Mouse (Mus musculus) intestine, embryonic 14.5 days (tissue): ENCODE data around the gene Zfp804b. TPM values are rescaled to one million over a fixed set of nuclear protein-coding genes. Genes with fewer than 3 reads are reported as not detected.

ENCODE experiments used
- ATAC-seq: fragments of 200-750 bp; cut with Nextera tagmentation; replicated peaks from 2 replicates; pipeline ENCODE4 v1.8.0; 2017; ENCODE audit warnings: low read depth, moderate number of reproducible peaks, moderate TSS enrichment, moderate library complexity; ENCODE audit not compliant: low FRiP score, low TSS enrichment
- DNase-seq: peaks from one replicate; pipeline ENCODE4 v3.0.0-alpha.2; 2018; ENCODE audit warnings: low spot score
- H3K27ac ChIP-seq: fragments of 300-500 bp; sonication (generic); 2 replicates; pipeline ENCODE4 v1.5.1; 2014; ENCODE audit warnings: low read depth, mild to moderate bottlenecking, control low read depth
- H3K27me3 ChIP-seq: fragments of 300-500 bp; sonication (generic); replicated peaks from 2 replicates; pipeline ENCODE4 v1.6.1; 2014; ENCODE audit warnings: low read length, control low read depth; ENCODE audit not compliant: control insufficient read depth, insufficient read depth
- H3K36me3 ChIP-seq: fragments of 300-500 bp; sonication (generic); 2 replicates; pipeline ENCODE4 v1.6.1; 2014; ENCODE audit warnings: low read length, control low read depth; ENCODE audit not compliant: control insufficient read depth, insufficient read depth
- H3K4me1 ChIP-seq: fragments of 300-500 bp; sonication (generic); replicated peaks from 2 replicates; pipeline ENCODE4 v1.6.1; 2014; ENCODE audit warnings: low read length, control low read depth, mixed read lengths; ENCODE audit not compliant: control insufficient read depth, insufficient read depth
- H3K4me2 ChIP-seq: fragments of 300-500 bp; sonication (generic); 2 replicates; pipeline ENCODE4 v1.6.1; 2014; ENCODE audit warnings: low read length
- H3K4me3 ChIP-seq: fragments of 300-500 bp; sonication (generic); 2 replicates; pipeline ENCODE4 v1.5.1; 2014; ENCODE audit warnings: low read depth, low read length, control low read depth, mixed read lengths
- H3K9ac ChIP-seq: fragments of 300-500 bp; sonication (generic); 2 replicates; pipeline ENCODE4 v1.6.1; 2014; ENCODE audit warnings: mild to moderate bottlenecking, low read length
- H3K9me3 ChIP-seq: fragments of 300-500 bp; sonication (generic); 2 replicates; pipeline ENCODE4 v1.6.1; 2016; ENCODE audit warnings: low read length, control low read depth; ENCODE audit not compliant: control insufficient read depth
- WGBS: fragments of 180-500 bp; shearing (Covaris S2); extraction: QIAGEN DNeasy Blood & Tissue Kit; methylation state at CpG from one replicate; pipeline ENCODE4 v1.1.7; 2014; 5-methylcytosine and 5-hydroxymethylcytosine counted together
- polyA plus RNA-seq: library from polyadenylated mRNA; unstranded; fragments of >200 nt; fragmentation: Nextera tagmentation; extraction: Ambion mirVana; gene quantifications from 2 replicates; pipeline ENCODE4 v1.2.1, GENCODE M21; 2014

Gene Zfp804b
- polyA plus RNA-seq, 1 experiment from 2014 or later: 0.05 TPM

GRCm38 (mm10) chr5:7177589-7177988 is 167.0 kb downstream of the Zfp804b start:
- ATAC-seq: no peak
- no peak for DNase-seq

GRCm38 (mm10) chr5:7139658-7140057 is 204.9 kb downstream of the Zfp804b start:
- no peak overlapping the region for H3K9ac ChIP-seq
- no peaks in the 10 kb centered on the region for H3K4me1 ChIP-seq
- DNase-seq: no peak
- H3K4me2 ChIP-seq: no peak overlapping the region
- H3K27me3 ChIP-seq: no peaks in the 10 kb centered on the region
- H3K9me3 ChIP-seq: no peaks in the 10 kb centered on the region
- H3K36me3 ChIP-seq: no peaks in the 10 kb centered on the region
- ATAC-seq: no peak
- H3K27ac ChIP-seq: no peak overlapping the region
- no peak overlapping the region for H3K4me3 ChIP-seq
- 69% methylated on average over 3 of the region's 3 CpGs for WGBS

More at GRCm38 (mm10) chr5:7177589-7177988, 167.0 kb downstream of the Zfp804b start:
- H3K27ac ChIP-seq: no peak overlapping the region
- H3K27me3 ChIP-seq: no peaks in the 10 kb centered on the region
- H3K9me3 ChIP-seq: no peaks in the 10 kb centered on the region
- no peaks in the 10 kb centered on the region for H3K36me3 ChIP-seq
- 90% methylated on average over 9 of the region's 9 CpGs for WGBS
- H3K4me1 ChIP-seq: no peaks in the 10 kb centered on the region
- no peak overlapping the region for H3K9ac ChIP-seq
- H3K4me3 ChIP-seq: no peak overlapping the region
- no peak overlapping the region for H3K4me2 ChIP-seq

- no peak for DNase-seq
- no peak overlapping the region for H3K9ac ChIP-seq
- no peaks in the 10 kb centered on the region for H3K9me3 ChIP-seq
- no peak overlapping the region for H3K4me3 ChIP-seq
- H3K36me3 ChIP-seq: no peaks in the 10 kb centered on the region
- no peak overlapping the region for H3K4me2 ChIP-seq
- H3K27me3 ChIP-seq: no peaks in the 10 kb centered on the region
- 51% methylated on average over 2 of the region's 2 CpGs for WGBS
- ATAC-seq: no peak
- no peaks in the 10 kb centered on the region for H3K4me1 ChIP-seq
- no peak overlapping the region for H3K27ac ChIP-seq
These were observed 242.2 kb downstream of the Zfp804b start for GRCm38 (mm10) chr5:7102387-7102786.

GRCm38 (mm10) chr5:7073936-7074631 is 270.5 kb downstream of the Zfp804b start:
- DNase-seq (no peak), ATAC-seq (no peak)
- WGBS: 77% methylated on average over 1 of the region's 1 CpGs
- H3K9ac ChIP-seq: no peak overlapping the region
- no peaks in the 10 kb centered on the region for H3K9me3 ChIP-seq
- no peak overlapping the region for H3K27ac ChIP-seq
- no peak overlapping the region for H3K4me3 ChIP-seq
- H3K4me1 ChIP-seq: no peaks in the 10 kb centered on the region
- H3K4me2 ChIP-seq: no peak overlapping the region
- no peaks in the 10 kb centered on the region for H3K36me3 ChIP-seq
- no peaks in the 10 kb centered on the region for H3K27me3 ChIP-seq

GRCm38 (mm10) chr5:7007468-7007867 is 337.1 kb downstream of the Zfp804b start:
- no peak for DNase-seq
- Histone ChIP-seq H3K27ac (no peak overlapping the region), H3K27me3 (no peaks in the 10 kb centered on the region), H3K9me3 (no peaks in the 10 kb centered on the region), H3K36me3 (no peaks in the 10 kb centered on the region), H3K4me1 (no peaks in the 10 kb centered on the region), H3K4me3 (no peak overlapping the region), H3K4me2 (no peak overlapping the region), H3K9ac (no peak overlapping the region)
- no peak for ATAC-seq
- 56% methylated on average over 3 of the region's 3 CpGs for WGBS

GRCm38 (mm10) chr5:6983993-6984392 is 360.6 kb downstream of the Zfp804b start:
- no peaks in the 10 kb centered on the region for H3K36me3 ChIP-seq
- H3K27ac ChIP-seq: no peak overlapping the region
- no peaks in the 10 kb centered on the region for H3K27me3 ChIP-seq
- ATAC-seq: no peak
- H3K9me3 ChIP-seq: no peaks in the 10 kb centered on the region
- H3K9ac ChIP-seq: no peak overlapping the region
- H3K4me1 ChIP-seq: no peaks in the 10 kb centered on the region
- H3K4me2 ChIP-seq: no peak overlapping the region
- 87% methylated on average over 4 of the region's 4 CpGs for WGBS
- DNase-seq: no peak
- no peak overlapping the region for H3K4me3 ChIP-seq

- H3K4me3 ChIP-seq: no peak overlapping the region
- DNase-seq: no peak
- no peak overlapping the region for H3K27ac ChIP-seq
- H3K36me3 ChIP-seq: no peaks in the 10 kb centered on the region
- WGBS: 72% methylated on average over 1 of the region's 1 CpGs
- ATAC-seq: no peak
- H3K4me2 ChIP-seq: no peak overlapping the region
- no peaks in the 10 kb centered on the region for H3K27me3 ChIP-seq
- no peaks in the 10 kb centered on the region for H3K9me3 ChIP-seq
- no peak overlapping the region for H3K9ac ChIP-seq
- H3K4me1 ChIP-seq: no peaks in the 10 kb centered on the region
These were observed 409.7 kb downstream of the Zfp804b start for GRCm38 (mm10) chr5:6934837-6935236.

GRCm38 (mm10) chr5:6911290-6911689 is 433.3 kb downstream of the Zfp804b start:
- DNase-seq: no peak
- Histone ChIP-seq H3K4me1 (no peaks in the 10 kb centered on the region), H3K36me3 (no peaks in the 10 kb centered on the region), H3K4me2 (no peak overlapping the region), H3K27ac (no peak overlapping the region), H3K9me3 (no peaks in the 10 kb centered on the region), H3K27me3 (no peaks in the 10 kb centered on the region), H3K4me3 (no peak overlapping the region), H3K9ac (no peak overlapping the region)
- WGBS: 48% methylated on average over 3 of the region's 3 CpGs
- ATAC-seq: no peak

- ATAC-seq (no peak), DNase-seq (no peak)
- H3K27ac ChIP-seq: no peak overlapping the region
- no peak overlapping the region for H3K4me3 ChIP-seq
- no peak overlapping the region for H3K4me2 ChIP-seq
- H3K27me3 ChIP-seq: no peaks in the 10 kb centered on the region
- H3K4me1 ChIP-seq: no peaks in the 10 kb centered on the region
- H3K9me3 ChIP-seq: no peaks in the 10 kb centered on the region
- H3K36me3 ChIP-seq: no peaks in the 10 kb centered on the region
- H3K9ac ChIP-seq: no peak overlapping the region
These were observed 463.2 kb downstream of the Zfp804b start for GRCm38 (mm10) chr5:6881396-6881795.
